Mouse (Mus musculus) hindbrain, postnatal 0 days (tissue): ENCODE measurements around the gene Pik3c2b. TPM values are rescaled to one million over a fixed set of nuclear protein-coding genes. Genes with fewer than 3 reads are reported as not detected.

Source experiments
- ATAC-seq: fragments of 200-750 bp; cut with Nextera tagmentation; 2 replicates; pipeline ENCODE4 v1.8.0; 2017; ENCODE audit warnings: mild to moderate bottlenecking, moderate TSS enrichment, moderate library complexity
- DNase-seq: peaks from one replicate; pipeline ENCODE4 v3.0.0-alpha.2; 2015; ENCODE audit warnings: low spot score
- H3K27ac ChIP-seq: fragments of 300-500 bp; sonication (generic); 2 replicates; pipeline ENCODE4 v1.5.1; 2014; ENCODE audit warnings: mild to moderate bottlenecking
- H3K27me3 ChIP-seq: fragments of 300-500 bp; sonication (generic); 2 replicates; pipeline ENCODE4 v1.6.1; 2014; ENCODE audit warnings: low read length, mixed read lengths; ENCODE audit not compliant: insufficient read depth
- H3K36me3 ChIP-seq: fragments of 300-500 bp; sonication (generic); 2 replicates; pipeline ENCODE4 v1.6.1; 2014; ENCODE audit warnings: low read length, mixed read lengths; ENCODE audit not compliant: insufficient read depth
- H3K4me1 ChIP-seq: fragments of 300-500 bp; sonication (generic); 2 replicates; pipeline ENCODE4 v1.6.1; 2014; ENCODE audit warnings: antibody characterized with exemption, low read length, mixed read lengths; ENCODE audit not compliant: insufficient read depth
- H3K4me2 ChIP-seq: fragments of 300-500 bp; sonication (generic); 2 replicates; pipeline ENCODE4 v1.6.1; 2014; ENCODE audit warnings: low read depth, mild to moderate bottlenecking, low read length, moderate library complexity, mixed read lengths
- H3K4me3 ChIP-seq: fragments of 300-500 bp; sonication (generic); 2 replicates; pipeline ENCODE4 v1.5.1; 2014; ENCODE audit warnings: low read length
- H3K9ac ChIP-seq: fragments of 300-500 bp; sonication (generic); replicated peaks from 2 replicates; pipeline ENCODE4 v1.6.1; 2014; ENCODE audit warnings: mild to moderate bottlenecking, low read length, moderate library complexity, mixed read lengths
- H3K9me3 ChIP-seq: fragments of 300-500 bp; sonication (generic); 2 replicates; pipeline ENCODE4 v1.6.1; 2016; ENCODE audit warnings: low read length, mixed read lengths
- CTCF ChIP-seq: IDR thresholded peaks from 2 replicates; pipeline ENCODE4 v1.5.1; 2016; ENCODE audit warnings: antibody characterized with exemption, control low read depth, low read depth
- WGBS: fragments of 180-500 bp; shearing (Covaris S2); extraction: QIAGEN DNeasy Blood & Tissue Kit; methylation state at CpG from one replicate; pipeline ENCODE4 v1.1.7; 2014; 5-methylcytosine and 5-hydroxymethylcytosine counted together
- polyA plus RNA-seq: library from polyadenylated mRNA; unstranded; fragments of >200 nt; fragmentation: Nextera tagmentation; extraction: Ambion mirVana; gene quantifications from 2 replicates; pipeline ENCODE4 v1.2.1, GENCODE M21; 2015
- total RNA-seq: library from RNA; depleted of rRNA; stranded (reverse); fragments of >200 nt; gene quantifications from 2 replicates; pipeline ENCODE4 v1.2.3, GENCODE M21; 2014

The Pik3c2b gene
- total and polyA plus RNA-seq, 2 experiments from 2014 or later = 8.7 to 23.0 TPM

DNA sequence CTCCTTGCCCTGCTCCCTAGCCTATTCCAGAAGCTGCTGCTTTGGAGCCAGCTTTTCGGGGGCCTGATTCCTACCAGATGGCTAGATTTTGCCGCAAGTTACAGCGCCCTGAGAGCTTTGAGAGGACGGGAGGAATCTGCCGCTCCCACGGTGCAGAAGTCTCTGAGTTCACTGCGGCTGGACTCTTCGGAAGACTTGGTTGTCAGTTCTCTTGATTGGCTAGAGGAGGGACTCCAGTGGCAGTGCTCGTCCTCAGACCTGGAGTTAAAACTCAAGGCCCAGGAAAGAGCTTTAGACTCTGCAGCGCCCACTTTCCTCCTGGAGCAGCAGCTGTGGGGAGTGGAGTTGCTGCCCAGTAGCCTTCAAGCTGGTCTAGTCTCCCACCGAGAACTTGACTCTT is 86.5 kb downstream of the Pik3c2b start:
- ATAC-seq (no peak), DNase-seq (peak; percentile 22)
- peaks cover 18% of the 10 kb centered on the region for H3K4me1 ChIP-seq
- peak overlapping the region; percentile 98 for H3K4me3 ChIP-seq
- peak overlapping the region; percentile 95 for H3K27ac ChIP-seq
- 0% methylated on average over 11 of the region's 11 CpGs for WGBS
- H3K27me3 ChIP-seq = no peaks in the 10 kb centered on the region
- H3K4me2 ChIP-seq = peak overlapping the region; percentile 96
- peak overlapping the region; percentile 96 for H3K9ac ChIP-seq
- no peaks in the 10 kb centered on the region for H3K9me3 ChIP-seq
- H3K36me3 ChIP-seq = peaks cover under 1% of the 10 kb centered on the region
- TF ChIP-seq CTCF = no peak

DNA sequence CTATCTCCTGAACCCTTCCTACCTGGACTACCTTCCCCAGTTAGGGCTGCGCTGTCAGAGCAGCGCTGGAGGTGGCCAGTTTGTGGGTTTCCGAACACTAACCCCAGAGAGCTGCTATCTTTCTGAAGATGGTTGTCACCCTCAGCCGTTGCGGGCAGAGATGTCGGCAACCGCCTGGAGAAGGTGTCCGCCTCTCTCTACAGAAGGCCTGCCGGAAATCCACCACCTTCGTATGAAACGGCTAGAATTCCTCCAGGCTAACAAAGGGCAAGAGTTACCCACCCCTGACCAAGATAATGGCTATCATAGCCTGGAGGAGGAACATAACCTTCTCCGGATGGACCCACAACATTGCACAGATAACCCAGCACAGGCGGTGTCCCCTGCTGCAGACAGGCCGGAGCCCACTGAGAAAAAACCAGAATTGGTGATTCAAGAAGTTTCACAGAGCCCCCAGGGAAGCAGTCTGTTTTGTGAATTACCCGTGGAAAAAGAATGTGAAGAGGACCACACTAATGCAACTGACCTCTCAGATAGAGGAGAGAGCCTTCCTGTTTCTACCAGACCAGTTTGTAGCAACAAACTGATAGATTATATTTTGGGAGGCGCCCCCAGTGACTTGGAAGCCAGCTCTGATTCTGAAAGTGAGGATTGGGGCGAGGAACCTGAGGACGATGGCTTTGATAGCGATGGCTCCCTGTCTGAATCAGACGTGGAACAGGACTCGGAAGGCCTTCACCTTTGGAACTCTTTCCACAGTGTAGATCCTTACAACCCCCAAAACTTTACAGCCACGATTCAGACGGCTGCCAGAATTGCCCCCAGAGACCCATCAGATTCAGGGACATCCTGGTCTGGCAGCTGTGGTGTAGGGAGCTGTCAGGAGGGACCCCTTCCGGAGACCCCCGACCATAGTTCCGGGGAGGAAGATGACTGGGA is 87.2 kb downstream of the Pik3c2b start:
- H3K27me3 ChIP-seq = no peaks in the 10 kb centered on the region
- H3K9me3 ChIP-seq = no peaks in the 10 kb centered on the region
- 8% methylated on average over 26 of the region's 26 CpGs for WGBS
- H3K4me1 ChIP-seq = peaks cover 18% of the 10 kb centered on the region
- ATAC-seq = no peak
- H3K4me3 ChIP-seq = peak overlapping the region; percentile 98
- DNase-seq = no peak
- H3K9ac ChIP-seq = peak overlapping the region; percentile 96
- H3K36me3 ChIP-seq = peaks cover 6% of the 10 kb centered on the region
- no peak for TF ChIP-seq CTCF
- H3K27ac ChIP-seq = peak overlapping the region; percentile 95; the same call in 1 of the 2 replicates
- H3K4me2 ChIP-seq = peak overlapping the region; percentile 96

DNA sequence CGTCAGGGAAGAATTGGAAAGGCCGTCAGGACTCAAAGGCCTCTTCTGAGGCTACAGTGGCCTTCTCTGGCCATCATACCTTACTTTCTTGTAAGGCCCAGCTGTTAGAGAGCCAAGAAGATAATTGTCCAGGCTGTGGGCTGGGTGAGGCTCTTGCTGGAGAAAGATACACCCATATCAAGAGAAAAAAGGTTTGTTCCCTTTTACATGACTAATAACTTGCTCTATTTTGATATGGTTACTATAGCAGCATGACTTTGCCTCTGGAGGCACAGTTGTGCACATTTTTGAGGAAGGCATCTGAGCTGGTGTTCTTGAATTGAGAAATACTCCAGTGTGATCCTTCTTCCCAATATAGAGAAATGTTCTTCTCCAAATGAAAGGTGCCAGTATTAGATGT is 88.0 kb downstream of the Pik3c2b start:
- TF ChIP-seq CTCF = no peak
- Histone ChIP-seq H3K4me3 (peak overlapping the region; percentile 98), H3K27me3 (no peaks in the 10 kb centered on the region), H3K4me1 (peaks cover 18% of the 10 kb centered on the region), H3K9me3 (no peaks in the 10 kb centered on the region), H3K9ac (peak overlapping the region; percentile 96), H3K36me3 (peaks cover 13% of the 10 kb centered on the region), H3K4me2 (peak overlapping the region; percentile 96), H3K27ac (no peak overlapping the region)
- WGBS = 7% methylated on average over 2 of the region's 2 CpGs
- ATAC-seq (no peak), DNase-seq (no peak)

DNA sequence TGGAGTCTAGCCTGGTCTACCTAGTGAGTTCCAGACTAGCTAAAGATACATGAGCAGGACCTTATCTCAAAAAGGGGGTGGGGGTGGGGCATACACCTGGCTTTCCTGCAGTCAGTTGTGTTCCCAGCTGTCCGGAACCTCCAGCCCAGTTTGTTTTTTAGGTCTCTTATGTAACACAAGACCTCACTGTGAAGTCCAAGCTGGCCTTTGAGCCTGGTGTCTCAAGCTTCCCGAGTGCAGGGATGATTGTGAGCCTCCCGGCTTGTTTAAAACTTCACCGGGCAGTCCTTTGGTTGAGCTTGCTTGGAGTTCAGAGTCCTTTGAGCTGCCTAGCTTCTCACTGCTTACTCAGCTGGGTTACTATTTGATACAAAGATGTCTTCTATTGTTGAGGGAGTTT is 88.6 kb downstream of the Pik3c2b start:
- TF ChIP-seq CTCF = no peak
- ATAC-seq = no peak
- no peak overlapping the region for H3K27ac ChIP-seq
- peaks cover 19% of the 10 kb centered on the region for H3K36me3 ChIP-seq
- peaks cover 18% of the 10 kb centered on the region for H3K4me1 ChIP-seq
- 12% methylated on average over 4 of the region's 4 CpGs for WGBS
- no peaks in the 10 kb centered on the region for H3K9me3 ChIP-seq
- peak overlapping the region; percentile 98 for H3K4me3 ChIP-seq
- H3K9ac ChIP-seq = peak overlapping the region; percentile 96
- no peak for DNase-seq
- peak overlapping the region; percentile 96 for H3K4me2 ChIP-seq
- H3K27me3 ChIP-seq = no peaks in the 10 kb centered on the region

DNA sequence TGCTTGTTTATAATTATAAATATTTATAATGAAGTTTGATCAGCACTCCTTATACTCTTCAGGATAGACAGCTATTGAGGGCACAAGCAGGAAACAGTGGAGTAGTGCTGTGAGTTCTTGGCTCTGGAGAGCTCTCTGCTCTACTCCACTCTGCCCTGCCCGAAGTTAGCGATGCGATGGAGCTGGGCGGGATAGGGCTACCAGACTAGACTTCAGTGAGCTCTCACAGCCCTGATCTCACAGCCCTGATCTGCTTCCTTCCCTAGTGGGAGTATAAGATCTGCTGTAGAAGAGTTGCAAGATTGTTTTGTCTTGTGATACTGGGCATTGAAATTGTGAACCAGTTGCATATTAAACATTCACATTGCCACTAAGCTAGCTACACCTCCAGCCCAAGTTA is 89.4 kb downstream of the Pik3c2b start:
- no peak for DNase-seq
- H3K36me3 ChIP-seq = peaks cover 23% of the 10 kb centered on the region
- WGBS = 23% methylated on average over 4 of the region's 4 CpGs
- no peak for TF ChIP-seq CTCF
- H3K4me1 ChIP-seq = peaks cover 18% of the 10 kb centered on the region
- H3K4me3 ChIP-seq = peak overlapping the region; percentile 98
- ATAC-seq = no peak
- H3K9me3 ChIP-seq = no peaks in the 10 kb centered on the region
- peak overlapping the region; percentile 96 for H3K4me2 ChIP-seq
- no peak overlapping the region for H3K27ac ChIP-seq
- H3K27me3 ChIP-seq = no peaks in the 10 kb centered on the region
- H3K9ac ChIP-seq = peak overlapping the region; percentile 25; the same call in 1 of the 2 replicates

DNA sequence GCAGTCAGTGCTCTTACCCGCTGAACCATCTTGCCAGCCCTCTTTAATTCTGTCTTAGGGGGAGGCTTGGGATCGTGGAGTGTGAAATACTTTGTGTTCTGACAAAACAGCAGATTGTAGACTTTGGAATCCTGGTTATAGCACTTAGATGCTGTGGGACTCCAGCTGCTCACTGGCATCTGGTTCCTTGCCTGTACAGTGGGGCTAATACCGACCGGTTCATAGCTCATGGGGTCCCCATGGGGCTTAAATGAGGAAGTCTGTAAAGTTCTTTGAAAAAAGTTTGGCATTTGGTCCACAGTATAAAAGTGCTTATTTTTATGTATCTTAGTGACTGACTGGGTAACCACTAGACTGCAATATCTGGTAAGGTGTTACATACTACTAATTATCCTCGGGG is 90.3 kb downstream of the Pik3c2b start:
- H3K4me2 ChIP-seq = peak overlapping the region; percentile 96
- peak overlapping the region; percentile 98; the same call in 1 of the 2 replicates for H3K4me3 ChIP-seq
- no peak for TF ChIP-seq CTCF
- DNase-seq (no peak), ATAC-seq (no peak)
- H3K4me1 ChIP-seq = peaks cover 16% of the 10 kb centered on the region
- 43% methylated on average over 5 of the region's 5 CpGs for WGBS
- no peaks in the 10 kb centered on the region for H3K27me3 ChIP-seq
- no peaks in the 10 kb centered on the region for H3K9me3 ChIP-seq
- no peak overlapping the region for H3K9ac ChIP-seq
- H3K36me3 ChIP-seq = peaks cover 30% of the 10 kb centered on the region
- no peak overlapping the region for H3K27ac ChIP-seq

DNA sequence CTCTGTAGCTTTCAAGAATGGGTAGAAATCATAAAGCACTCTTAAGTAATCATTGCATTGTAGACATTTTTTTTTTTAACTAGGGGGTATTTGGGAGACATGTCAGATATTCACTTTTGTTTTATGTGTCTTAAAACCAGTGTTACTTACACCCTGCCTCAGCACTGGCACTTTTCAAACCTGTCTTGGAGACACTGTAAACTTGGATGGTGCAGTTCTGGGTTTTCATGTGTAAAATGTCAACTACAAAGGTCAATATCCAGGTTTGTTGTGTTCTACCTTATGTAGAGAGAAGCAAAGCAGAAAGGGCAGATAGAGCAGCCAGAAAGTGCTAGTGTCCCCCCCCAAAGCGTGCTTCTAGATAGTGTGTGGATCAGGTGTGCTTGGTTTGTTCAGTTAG is 92.9 kb downstream of the Pik3c2b start:
- H3K4me2 ChIP-seq = no peak overlapping the region
- no peaks in the 10 kb centered on the region for H3K27me3 ChIP-seq
- ATAC-seq = no peak
- no peak for TF ChIP-seq CTCF
- DNase-seq = no peak
- H3K4me1 ChIP-seq = peaks cover 14% of the 10 kb centered on the region
- H3K4me3 ChIP-seq = no peak overlapping the region
- no peaks in the 10 kb centered on the region for H3K9me3 ChIP-seq
- H3K27ac ChIP-seq = no peak overlapping the region
- WGBS = 95% methylated on average over 1 of the region's 1 CpGs
- no peak overlapping the region for H3K9ac ChIP-seq
- H3K36me3 ChIP-seq = peaks cover 36% of the 10 kb centered on the region
